Mouse (Mus musculus) left cerebral cortex, postnatal 36 days (tissue): Measurements from ENCODE around the gene Nyap2. TPM values are rescaled to one million over a fixed set of nuclear protein-coding genes. Genes with fewer than 3 reads are reported as not detected.
A peak's percentile ranks its signal among the peaks of the same experiment; 100 is the strongest.

ENCODE experiments used
- DNase-seq, 2 experiments: peaks; one replicate each; pipeline ENCODE4 v3.0.0; 2021 to 2022; ENCODE audit warnings: low spot score in 2 of 2, mixed read lengths in 1 of 2
- intact Hi-C: fragments of 180-260 bp; cut with DNase I; formaldehyde crosslinking; loops from one replicate; pipeline ENCODE4 v1.15.1; 2025
- total RNA-seq, 2 experiments: library from RNA; stranded (reverse); gene quantifications; 2 replicates each; pipeline ENCODE4 v1.2.3; 2021

Nyap2 gene
- total RNA-seq, 2 experiments from 2014 or later: 42.2 to 43.6 TPM

GRCm38 (mm10) chr1:81310087-81310626, 233.4 kb downstream of the Nyap2 start:
- intact Hi-C loops: loop anchor here (10.0 kb wide), 1 partner anchor 1335 kb away; no protein-coding TSS in a partner anchor

GRCm38 (mm10) chr1:81316403-81316994, 239.7 kb downstream of the Nyap2 start:
- intact Hi-C loops: loop anchor here (1.0 to 10.0 kb wide), 5 partner anchors 201 to 1328 kb away; partner anchors contain the start of gene Irs1
- peak; percentile 54 to 68 for DNase-seq

More at GRCm38 (mm10) chr1:81310087-81310626, 233.4 kb downstream of the Nyap2 start:
- DNase-seq: peak in 1 of 2 experiments; percentile 66

- intact Hi-C loops: loop anchor here (1.0 to 10.0 kb wide), 5 partner anchors 200 to 1328 kb away; partner anchors contain the start of gene Irs1
- DNase-seq: peak; percentile 22 to 38
Measured at GRCm38 (mm10) chr1:81316995-81317413, 240.3 kb downstream of the Nyap2 start.

- no peak for DNase-seq
- intact Hi-C loops: no loop called here
Measured at GRCm38 (mm10) chr1:81387722-81388121, 311.0 kb downstream of the Nyap2 start.
